Mouse (Mus musculus): Measurements from ENCODE around the gene Nuak2. TPM values are rescaled to one million over a fixed set of nuclear protein-coding genes. Genes with fewer than 3 reads are reported as not detected.

Gene Nuak2
- polyA plus RNA-seq, 1 experiment, result 0.87 TPM

GRCm38 (mm10) chr1:132381929-132382328 lies 66.0 kb downstream of the Nuak2 start:
- Histone ChIP-seq H3K4me3 (ENCODE audit: insufficient read depth, low read depth, low read length) (no peak overlapping the region), H3K27ac (replicated peaks; ENCODE audit: low read depth, low read length) (no peak overlapping the region), H3K4me1 (ENCODE audit: control insufficient read depth, insufficient read depth, insufficient read length, low read length) (peaks cover 23% of the 10 kb centered on the region)

Other genes with a start within 250 kb of the Nuak2 start
- gene Mfsd4a, start 248.1 kb upstream of the Nuak2 start, polyA plus RNA-seq (2012; ENCODE audit: insufficient read depth, insufficient read length, missing spikeins), result 0.44 and 1.8 TPM in 2 replicates
- 1.7 and 2.8 TPM in 2 replicates for gene Cdk18, start 176.4 kb upstream of the Nuak2 start, polyA plus RNA-seq (2012; ENCODE audit: insufficient read depth, insufficient read length, missing spikeins)
- not detected in 2 replicates for gene Lemd1, start 124.7 kb upstream of the Nuak2 start, polyA plus RNA-seq (2012; ENCODE audit: insufficient read depth, insufficient read length, missing spikeins)
- gene AC124108.1, start 124.7 kb upstream of the Nuak2 start, polyA plus RNA-seq (2012; ENCODE audit: insufficient read depth, insufficient read length, missing spikeins), result not detected in 2 replicates
- gene Gm10188, start 86.4 kb upstream of the Nuak2 start, polyA plus RNA-seq (2012; ENCODE audit: insufficient read depth, insufficient read length, missing spikeins), result not detected in 2 replicates
- not detected in 2 replicates for gene Klhdc8a, start 17.5 kb upstream of the Nuak2 start, polyA plus RNA-seq (2012; ENCODE audit: insufficient read depth, insufficient read length, missing spikeins)
- 2.1 and 2.5 TPM in 2 replicates for gene Tmcc2, start 75.2 kb downstream of the Nuak2 start, polyA plus RNA-seq (2012; ENCODE audit: insufficient read depth, insufficient read length, missing spikeins)
- 5.3 and 7.7 TPM in 2 replicates for gene Dstyk, start 101.4 kb downstream of the Nuak2 start, polyA plus RNA-seq (2012; ENCODE audit: insufficient read depth, insufficient read length, missing spikeins)
- gene Rbbp5, start 161.2 kb downstream of the Nuak2 start, polyA plus RNA-seq (2012; ENCODE audit: insufficient read depth, insufficient read length, missing spikeins), result 12.0 and 17.4 TPM in 2 replicates
- gene Tmem81, start 190.1 kb downstream of the Nuak2 start, polyA plus RNA-seq (2012; ENCODE audit: insufficient read depth, insufficient read length, missing spikeins), result 1.2 and 1.5 TPM in 2 replicates
- not detected in 2 replicates for gene Cntn2, start 227.1 kb downstream of the Nuak2 start, polyA plus RNA-seq (2012; ENCODE audit: insufficient read depth, insufficient read length, missing spikeins)

All from brown adipose tissue, adult 24 weeks (tissue).